Mouse (Mus musculus) intestine, embryonic 14.5 days (tissue): ENCODE data around the gene Dnajc28. TPM values are rescaled to one million over a fixed set of nuclear protein-coding genes. Genes with fewer than 3 reads are reported as not detected.

Source experiments
- ATAC-seq: fragments of 200-750 bp; cut with Nextera tagmentation; replicated peaks from 2 replicates; pipeline ENCODE4 v1.8.0; 2017; ENCODE audit warnings: low read depth, moderate number of reproducible peaks, moderate TSS enrichment, moderate library complexity; ENCODE audit not compliant: low FRiP score, low TSS enrichment
- DNase-seq: peaks from one replicate; pipeline ENCODE4 v3.0.0-alpha.2; 2018; ENCODE audit warnings: low spot score
- H3K27ac ChIP-seq: fragments of 300-500 bp; sonication (generic); 2 replicates; pipeline ENCODE4 v1.5.1; 2014; ENCODE audit warnings: low read depth, mild to moderate bottlenecking, control low read depth
- H3K27me3 ChIP-seq: fragments of 300-500 bp; sonication (generic); replicated peaks from 2 replicates; pipeline ENCODE4 v1.6.1; 2014; ENCODE audit warnings: low read length, control low read depth; ENCODE audit not compliant: control insufficient read depth, insufficient read depth
- H3K36me3 ChIP-seq: fragments of 300-500 bp; sonication (generic); 2 replicates; pipeline ENCODE4 v1.6.1; 2014; ENCODE audit warnings: low read length, control low read depth; ENCODE audit not compliant: control insufficient read depth, insufficient read depth
- H3K4me1 ChIP-seq: fragments of 300-500 bp; sonication (generic); replicated peaks from 2 replicates; pipeline ENCODE4 v1.6.1; 2014; ENCODE audit warnings: low read length, control low read depth, mixed read lengths; ENCODE audit not compliant: control insufficient read depth, insufficient read depth
- H3K4me2 ChIP-seq: fragments of 300-500 bp; sonication (generic); 2 replicates; pipeline ENCODE4 v1.6.1; 2014; ENCODE audit warnings: low read length
- H3K4me3 ChIP-seq: fragments of 300-500 bp; sonication (generic); 2 replicates; pipeline ENCODE4 v1.5.1; 2014; ENCODE audit warnings: low read depth, low read length, control low read depth, mixed read lengths
- H3K9ac ChIP-seq: fragments of 300-500 bp; sonication (generic); 2 replicates; pipeline ENCODE4 v1.6.1; 2014; ENCODE audit warnings: mild to moderate bottlenecking, low read length
- H3K9me3 ChIP-seq: fragments of 300-500 bp; sonication (generic); 2 replicates; pipeline ENCODE4 v1.6.1; 2016; ENCODE audit warnings: low read length, control low read depth; ENCODE audit not compliant: control insufficient read depth
- WGBS: fragments of 180-500 bp; shearing (Covaris S2); extraction: QIAGEN DNeasy Blood & Tissue Kit; methylation state at CpG from one replicate; pipeline ENCODE4 v1.1.7; 2014; 5-methylcytosine and 5-hydroxymethylcytosine counted together
- polyA plus RNA-seq: library from polyadenylated mRNA; unstranded; fragments of >200 nt; fragmentation: Nextera tagmentation; extraction: Ambion mirVana; gene quantifications from 2 replicates; pipeline ENCODE4 v1.2.1, GENCODE M21; 2014

The Dnajc28 gene
- polyA plus RNA-seq, 1 experiment from 2014 or later, result 2.4 TPM

DNA sequence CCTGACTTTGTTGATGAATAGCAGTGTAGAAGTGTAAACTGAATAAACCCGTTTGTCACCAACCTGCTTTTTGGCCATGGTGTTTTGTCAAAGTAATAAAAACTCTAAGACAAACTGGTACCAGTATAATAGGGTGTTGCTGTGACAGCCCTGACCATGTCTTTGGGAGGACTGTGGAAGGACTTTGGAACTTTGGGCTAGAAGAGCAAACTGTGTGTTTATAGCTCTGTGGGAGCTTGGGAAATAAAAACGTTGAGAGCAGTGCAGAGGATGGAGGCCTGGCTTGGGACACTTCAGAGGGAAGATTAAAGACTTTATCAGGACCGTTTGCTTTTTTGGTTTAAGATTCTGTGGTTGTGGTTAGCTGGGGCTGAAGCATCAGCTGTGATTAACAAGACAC lies 47.7 kb downstream of the Dnajc28 start:
- no peaks in the 10 kb centered on the region for H3K27me3 ChIP-seq
- H3K27ac ChIP-seq, result no peak overlapping the region
- H3K4me3 ChIP-seq, result no peak overlapping the region
- H3K36me3 ChIP-seq, result no peaks in the 10 kb centered on the region
- no peaks in the 10 kb centered on the region for H3K4me1 ChIP-seq
- 40% methylated on average over 3 of the region's 3 CpGs for WGBS
- no peak overlapping the region for H3K4me2 ChIP-seq
- H3K9ac ChIP-seq, result no peak overlapping the region
- ATAC-seq, result no peak
- H3K9me3 ChIP-seq, result no peaks in the 10 kb centered on the region
- no peak for DNase-seq

DNA sequence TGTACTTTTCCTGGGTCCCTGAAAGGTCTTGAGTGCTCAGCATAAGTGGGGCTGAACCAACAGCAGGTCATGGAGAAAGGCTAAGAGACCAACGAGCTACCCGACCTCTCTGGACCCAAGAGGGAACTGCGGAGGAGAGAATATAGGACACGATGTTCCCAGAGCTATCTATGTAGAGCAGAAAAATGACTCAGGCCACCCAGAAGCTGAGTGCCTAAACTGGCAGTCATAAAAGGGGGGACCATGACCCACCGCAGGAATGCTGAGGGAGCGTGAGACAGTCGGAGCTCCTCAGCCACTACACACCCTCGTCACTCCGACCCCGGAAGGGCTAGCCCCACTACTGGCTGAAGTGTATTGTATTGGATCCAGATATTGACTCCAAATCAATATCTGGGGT lies 49.9 kb downstream of the Dnajc28 start:
- H3K4me3 ChIP-seq, result no peak overlapping the region
- peaks cover 4% of the 10 kb centered on the region; the same call in 1 of the 2 replicates for H3K36me3 ChIP-seq
- 79% methylated on average over 10 of the region's 10 CpGs for WGBS
- no peak overlapping the region for H3K4me2 ChIP-seq
- no peaks in the 10 kb centered on the region for H3K27me3 ChIP-seq
- H3K4me1 ChIP-seq, result 0 out of 2 replicates have a peak, but pooled peaks cover 4% of the 10 kb centered on the region
- no peak for DNase-seq
- ATAC-seq, result no peak
- H3K9ac ChIP-seq, result no peak overlapping the region
- no peak overlapping the region for H3K27ac ChIP-seq
- no peaks in the 10 kb centered on the region for H3K9me3 ChIP-seq

GRCm38 (mm10) chr16:91566002-91566401 lies 52.8 kb downstream of the Dnajc28 start:
- no peak overlapping the region for H3K4me2 ChIP-seq
- 0 out of 2 replicates have a peak, but pooled peaks cover 4% of the 10 kb centered on the region for H3K4me1 ChIP-seq
- H3K9ac ChIP-seq, result no peak overlapping the region
- DNase-seq (no peak), ATAC-seq (peak; percentile 72)
- WGBS, result 67% methylated on average over 7 of the region's 7 CpGs
- no peak overlapping the region for H3K4me3 ChIP-seq
- no peak overlapping the region for H3K27ac ChIP-seq
- no peaks in the 10 kb centered on the region for H3K27me3 ChIP-seq
- H3K9me3 ChIP-seq, result no peaks in the 10 kb centered on the region
- peaks cover 31% of the 10 kb centered on the region for H3K36me3 ChIP-seq

GRCm38 (mm10) chr16:91565292-91565951 lies 53.4 kb downstream of the Dnajc28 start:
- no peaks in the 10 kb centered on the region for H3K27me3 ChIP-seq
- peaks cover 31% of the 10 kb centered on the region for H3K36me3 ChIP-seq
- WGBS, result 52% methylated on average over 9 of the region's 9 CpGs
- no peak overlapping the region for H3K27ac ChIP-seq
- H3K9me3 ChIP-seq, result no peaks in the 10 kb centered on the region
- ATAC-seq (0 out of 2 replicates have a peak, but pooled peaks have one; percentile 24), DNase-seq (no peak)
- 0 out of 2 replicates have a peak, but pooled peaks cover 4% of the 10 kb centered on the region for H3K4me1 ChIP-seq
- no peak overlapping the region for H3K9ac ChIP-seq
- no peak overlapping the region for H3K4me2 ChIP-seq
- H3K4me3 ChIP-seq, result no peak overlapping the region

GRCm38 (mm10) chr16:91564580-91565291 lies 54.1 kb downstream of the Dnajc28 start:
- no peak for ATAC-seq

More at GRCm38 (mm10) chr16:91564580-91565291, 54.1 kb downstream of the Dnajc28 start:
- Histone ChIP-seq H3K27ac (no peak overlapping the region), H3K27me3 (no peaks in the 10 kb centered on the region), H3K9me3 (no peaks in the 10 kb centered on the region), H3K9ac (no peak overlapping the region), H3K36me3 (peaks cover 33% of the 10 kb centered on the region), H3K4me3 (no peak overlapping the region), H3K4me2 (no peak overlapping the region), H3K4me1 (0 out of 2 replicates have a peak, but pooled peaks cover 4% of the 10 kb centered on the region)
- WGBS, result 60% methylated on average over 4 of the region's 4 CpGs
- DNase-seq, result peak; percentile 51

Other genes with a start within 250 kb of the Dnajc28 start
- gene Ifnar2, start 246.2 kb downstream of the Dnajc28 start, polyA plus RNA-seq, result 41.1 and 44.0 TPM in 2 replicates
- gene Gm21970, start 227.3 kb downstream of the Dnajc28 start, polyA plus RNA-seq, result 0.45 TPM in 1 of 2 replicates, not detected in the other
- gene Il10rb, start 212.9 kb downstream of the Dnajc28 start, polyA plus RNA-seq, result 35.4 and 36.8 TPM in 2 replicates
- 51.9 and 60.9 TPM in 2 replicates for gene Ifnar1, start 133.8 kb downstream of the Dnajc28 start, polyA plus RNA-seq
- 65.3 and 68.4 TPM in 2 replicates for gene Ifngr2, start 72.0 kb downstream of the Dnajc28 start, polyA plus RNA-seq
- gene Tmem50b, start 21.2 kb downstream of the Dnajc28 start, polyA plus RNA-seq, result 29.1 and 31.1 TPM in 2 replicates
- gene Gart, start 27.9 kb upstream of the Dnajc28 start, polyA plus RNA-seq, result 125 and 137 TPM in 2 replicates
- gene Son, start 28.5 kb upstream of the Dnajc28 start, polyA plus RNA-seq, result 138 and 146 TPM in 2 replicates
- gene Donson, start 69.7 kb upstream of the Dnajc28 start, polyA plus RNA-seq, result 24.3 and 24.7 TPM in 2 replicates
- 69.4 and 73.3 TPM in 2 replicates for gene Cryzl1, start 109.9 kb upstream of the Dnajc28 start, polyA plus RNA-seq
- 22.5 and 22.7 TPM in 2 replicates for gene Itsn1, start 110.3 kb upstream of the Dnajc28 start, polyA plus RNA-seq